Mouse (Mus musculus) left cerebral cortex, postnatal 4 days (tissue): ENCODE data around the gene Smad1. TPM values are rescaled to one million over a fixed set of nuclear protein-coding genes. Genes with fewer than 3 reads are reported as not detected.
A peak's percentile ranks its signal among the peaks of the same experiment; 100 is the strongest.

ENCODE experiments used
- DNase-seq: peaks from one replicate; pipeline ENCODE4 v3.0.0-alpha.2; 2022
- intact Hi-C: fragments of 180-260 bp; cut with DNase I; formaldehyde crosslinking; loops from one replicate; pipeline ENCODE4 v1.15.1; 2025
- total RNA-seq, 2 experiments: library from RNA; stranded (reverse); gene quantifications; 2 replicates each; pipeline ENCODE4 v1.2.3; 2021

Smad1 gene
- total RNA-seq, 2 experiments from 2014 or later: 56.5 to 60.8 TPM

DNA sequence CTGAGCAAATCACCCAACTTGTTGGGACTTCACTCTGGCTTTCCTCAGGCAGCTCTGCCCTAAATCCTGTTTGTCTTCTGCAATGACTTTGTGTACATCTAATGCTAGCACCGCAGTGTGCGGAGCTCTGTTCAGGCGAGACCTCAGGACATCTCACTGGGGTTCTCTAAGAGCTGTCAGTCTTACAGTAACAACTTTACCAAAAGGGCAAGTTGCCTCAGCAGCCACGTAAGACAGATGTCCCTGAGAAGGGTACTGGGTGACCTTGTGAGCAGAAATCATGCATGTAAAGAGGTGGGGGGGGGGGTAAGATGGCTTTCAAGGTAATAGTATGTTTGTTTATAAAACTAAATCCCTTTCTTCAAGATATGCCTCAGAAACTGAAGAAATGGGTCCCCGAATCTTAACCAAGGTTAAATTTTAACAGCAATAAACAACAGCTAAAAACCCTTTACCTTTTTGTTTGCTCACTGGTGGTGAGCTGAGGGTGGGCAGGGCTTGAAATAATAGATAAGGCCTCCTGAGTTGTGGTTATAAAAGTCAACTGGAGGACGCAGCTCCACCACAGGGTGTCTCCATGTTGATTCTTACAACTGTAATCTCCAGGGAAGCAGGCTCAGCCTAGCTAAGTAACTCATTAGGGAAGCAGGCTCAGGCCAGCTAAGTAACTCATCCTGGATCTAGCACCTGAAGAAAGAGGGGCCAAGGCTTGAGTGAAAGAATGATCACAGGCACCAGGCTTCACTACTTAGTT is 38.4 kb downstream of the Smad1 start:
- intact Hi-C loops: no loop called here

DNA sequence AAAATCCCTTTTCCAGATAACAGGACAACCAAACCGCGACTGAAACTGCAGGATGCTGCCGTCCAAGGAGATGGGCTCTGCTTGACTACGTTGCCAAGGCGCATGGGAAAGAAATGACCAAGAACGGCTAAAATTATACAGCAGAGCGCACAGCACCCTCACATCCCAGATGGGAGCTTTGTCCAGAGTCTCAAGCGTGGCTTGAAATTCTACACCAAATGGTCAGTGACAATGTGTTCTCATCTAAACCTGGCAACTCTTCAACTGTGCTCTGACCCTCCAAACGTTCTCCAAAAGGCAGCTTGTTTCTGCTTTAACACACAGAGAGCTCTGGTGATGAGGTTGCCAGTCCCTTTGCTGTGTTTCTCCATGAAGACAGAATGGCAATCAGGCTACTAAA is 39.0 kb downstream of the Smad1 start:
- peak; percentile 37 for DNase-seq
- intact Hi-C loops: no loop called here

More for the DNA sequence above, 38.4 kb downstream of the Smad1 start:
- DNase-seq: no peak

DNA sequence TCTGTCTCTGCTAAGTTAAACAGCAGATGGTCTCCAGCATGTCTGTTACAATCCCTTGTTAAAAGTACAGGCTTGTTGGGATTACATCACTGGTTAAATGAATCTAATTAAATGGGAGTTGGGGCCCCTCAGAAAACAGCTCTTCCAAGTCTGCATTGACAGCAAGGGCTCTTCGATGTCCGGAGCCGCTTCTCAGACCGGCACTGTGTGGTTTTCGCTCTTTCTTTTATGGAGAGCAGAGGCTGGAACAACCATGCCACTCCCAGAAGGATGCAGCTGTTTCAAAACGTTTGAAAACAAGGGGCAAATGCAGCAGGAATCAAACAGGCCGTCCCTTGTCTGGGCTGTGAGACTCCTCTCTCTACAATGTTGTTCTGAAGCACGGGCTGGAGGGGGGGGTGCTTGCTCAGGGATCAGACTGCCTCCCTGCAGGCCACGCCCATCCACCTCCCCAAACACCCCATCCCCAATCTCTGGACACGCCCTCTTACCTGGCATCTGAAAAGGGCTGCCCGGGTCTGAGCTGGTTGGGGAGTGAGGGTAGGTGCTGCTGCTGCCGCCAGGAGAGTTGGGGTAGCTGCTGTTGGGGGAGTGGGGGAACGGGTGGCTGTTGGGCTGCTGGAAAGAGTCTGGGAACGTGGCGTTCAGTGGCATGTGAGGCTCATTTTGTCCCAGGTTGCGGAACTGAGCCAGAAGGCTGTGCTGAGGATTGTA is 43.4 kb downstream of the Smad1 start:
- DNase-seq: no peak
- intact Hi-C loops: loop anchor here (5.0 kb wide), 1 partner anchor 1139 kb away; no protein-coding TSS in a partner anchor

DNA sequence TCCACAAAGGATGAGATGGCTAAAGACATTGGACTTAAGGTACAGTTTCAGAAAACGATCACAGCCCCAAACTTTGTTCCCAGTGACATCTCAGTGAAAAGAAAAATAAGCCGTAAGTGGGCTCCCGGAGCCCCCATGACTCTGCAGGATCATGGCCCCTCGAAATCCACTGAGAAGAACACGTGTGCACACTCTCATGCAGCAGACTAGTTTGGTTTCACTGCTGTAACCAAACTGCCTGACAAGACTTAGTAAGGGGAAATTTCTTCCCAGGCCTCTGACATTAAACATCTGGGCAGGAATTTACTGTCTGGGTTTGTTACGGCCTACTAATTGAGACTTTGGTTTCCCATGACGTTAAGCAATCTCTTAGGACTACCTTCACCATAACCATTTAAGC is 45.3 kb downstream of the Smad1 start:
- intact Hi-C loops: loop anchor here (5.0 kb wide), 1 partner anchor 43 kb away; the partner anchor contains the start of gene Smad1

DNA sequence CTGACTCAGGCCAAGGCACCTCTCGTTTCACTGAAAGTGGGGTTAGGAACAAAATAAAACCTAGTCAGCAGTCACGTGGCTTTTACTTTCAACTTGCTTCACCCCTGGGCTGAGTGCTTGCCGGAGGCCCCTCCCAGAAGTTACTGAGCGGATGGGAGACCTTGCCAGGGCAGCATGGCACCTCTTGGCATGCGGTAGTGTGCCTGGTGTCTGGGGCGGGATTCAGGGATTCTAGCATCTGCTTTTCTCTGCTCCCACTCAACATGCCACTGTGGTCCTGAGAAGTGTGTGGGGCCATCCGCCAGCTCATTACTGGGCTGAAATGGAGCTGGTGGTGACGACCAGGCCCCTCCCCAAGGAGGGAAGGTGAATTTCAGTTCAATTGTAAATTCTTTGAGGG is 47.4 kb downstream of the Smad1 start:
- intact Hi-C loops: loop anchor here (5.0 kb wide), 1 partner anchor 45 kb away; the partner anchor contains the start of gene Smad1
- peak; percentile 61 for DNase-seq

More for the DNA sequence above, 45.3 kb downstream of the Smad1 start:
- no peak for DNase-seq

DNA sequence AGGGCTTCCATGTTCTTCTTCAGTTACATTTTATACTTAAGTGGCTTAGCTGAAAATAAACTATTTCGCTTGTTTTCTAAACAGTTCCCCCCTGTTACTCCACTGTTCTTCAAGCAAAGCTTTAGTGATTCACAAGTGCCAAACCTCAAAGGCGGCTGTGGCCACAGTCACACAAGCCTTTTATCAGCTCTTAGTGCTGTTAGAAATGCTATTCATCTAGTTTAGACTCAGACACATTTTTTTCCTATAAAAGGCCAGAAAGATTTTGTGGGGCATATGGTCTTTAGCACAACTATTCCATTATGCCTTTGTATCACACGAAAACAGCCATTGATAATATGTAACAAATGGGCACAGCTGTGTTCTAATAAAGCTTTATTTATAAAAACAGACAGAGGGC is 48.5 kb downstream of the Smad1 start:
- no peak for DNase-seq
- intact Hi-C loops: loop anchor here (5.0 kb wide), 1 partner anchor 46 kb away; the partner anchor contains the start of gene Smad1

DNA sequence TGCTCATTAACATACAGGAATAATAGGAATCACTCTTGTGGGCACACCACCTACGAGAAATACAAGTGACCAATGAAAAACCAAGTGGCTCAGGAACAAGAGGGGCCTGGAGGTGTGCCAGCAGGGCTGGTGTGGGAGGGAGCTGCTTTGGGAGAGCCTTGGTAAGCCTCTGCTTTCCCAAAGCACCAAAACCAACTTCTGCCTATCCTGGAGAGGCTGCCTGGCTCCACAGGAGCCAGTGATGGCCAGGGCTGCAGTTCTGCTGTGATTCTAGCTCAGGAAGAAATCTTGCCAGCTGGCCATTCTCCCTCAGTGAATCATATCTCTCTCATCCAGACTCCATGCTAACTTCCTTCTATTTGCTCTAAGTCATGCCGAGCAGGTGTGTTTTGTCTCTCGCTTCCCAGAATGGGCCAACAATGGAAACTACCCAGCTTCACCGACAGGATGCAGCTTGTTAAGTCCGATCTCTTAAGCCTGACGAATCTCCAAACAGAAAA is 49.2 kb downstream of the Smad1 start:
- peak; percentile 89 for DNase-seq
- intact Hi-C loops: loop anchor here (5.0 kb wide), 1 partner anchor 47 kb away; the partner anchor contains the start of gene Smad1

DNA sequence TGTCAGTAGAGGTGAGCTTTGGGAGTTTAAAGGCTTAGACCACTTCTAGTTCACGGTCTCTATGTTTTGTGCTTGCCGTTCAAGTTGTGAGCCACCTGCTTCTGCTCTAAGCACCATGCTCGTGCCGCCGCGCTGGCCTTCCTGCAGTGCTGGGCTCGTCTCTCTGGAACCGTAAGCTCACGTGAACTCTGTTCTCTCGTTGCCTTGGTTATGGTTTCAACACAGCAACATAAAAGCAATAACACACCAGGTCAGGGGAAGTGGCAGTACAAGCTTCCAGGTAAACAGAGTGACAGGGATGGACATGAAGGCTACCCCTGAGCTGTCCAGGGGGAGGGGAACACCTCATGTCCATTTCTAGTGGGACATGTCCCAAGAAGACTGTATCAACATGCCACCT is 52.9 kb downstream of the Smad1 start:
- intact Hi-C loops: no loop called here
- no peak for DNase-seq

DNA sequence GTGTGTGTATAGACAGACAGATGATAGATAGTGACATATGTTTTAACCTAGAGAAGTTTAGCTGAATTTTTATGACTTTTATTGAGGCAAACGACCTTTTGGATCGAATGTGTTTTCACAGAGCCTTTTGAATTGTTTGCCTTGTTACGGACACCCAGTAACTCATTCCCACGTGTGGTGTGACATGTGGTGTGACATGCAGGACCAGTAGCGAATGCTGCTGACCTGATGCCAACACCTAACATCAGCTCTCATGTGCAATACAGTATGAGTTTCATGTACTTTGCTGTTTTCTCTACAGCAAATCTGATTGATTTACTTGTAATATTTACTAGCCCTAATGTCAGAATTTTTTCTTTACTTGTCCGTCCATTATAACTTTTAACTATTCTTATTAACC is 53.5 kb downstream of the Smad1 start:
- intact Hi-C loops: no loop called here
- no peak for DNase-seq

DNA sequence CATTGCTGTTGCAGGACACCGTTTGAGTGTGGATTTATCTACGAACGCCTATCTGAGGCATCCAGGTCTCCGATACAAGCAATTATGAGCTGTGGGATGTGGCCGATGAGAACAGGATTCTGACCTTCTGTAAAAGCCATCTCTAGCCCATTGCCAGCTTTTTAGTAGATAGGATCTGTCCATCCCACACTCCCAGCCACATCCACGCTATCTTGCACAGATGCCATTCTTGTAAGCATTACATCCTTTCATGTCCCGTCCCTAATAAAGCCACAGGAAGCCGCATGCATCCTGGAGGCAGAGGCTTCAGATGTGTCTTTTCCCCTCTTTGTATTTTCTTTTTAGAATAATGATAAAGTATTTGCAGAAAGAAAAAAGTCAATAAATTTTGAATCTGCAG is 58.1 kb downstream of the Smad1 start:
- no peak for DNase-seq
- intact Hi-C loops: no loop called here

DNA sequence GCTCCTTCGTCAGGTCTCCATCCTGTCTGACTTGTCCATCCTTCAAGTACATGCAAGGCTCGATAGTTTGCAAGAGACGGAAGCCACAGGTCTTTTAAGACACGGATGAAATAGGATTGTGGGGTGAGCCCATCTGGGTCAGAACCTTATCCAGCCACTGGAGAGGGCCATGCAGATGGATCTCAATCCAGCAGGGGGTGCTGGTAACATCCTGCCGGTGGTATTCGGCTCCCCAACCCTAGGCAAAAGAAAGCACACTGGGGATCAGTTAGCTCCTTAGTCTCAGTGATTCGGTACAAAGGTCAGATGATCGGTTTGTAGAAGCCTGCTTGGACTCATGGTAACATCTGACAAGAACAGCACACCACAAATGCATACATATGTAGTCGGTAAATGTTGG is 59.8 kb downstream of the Smad1 start:
- intact Hi-C loops: no loop called here

DNA sequence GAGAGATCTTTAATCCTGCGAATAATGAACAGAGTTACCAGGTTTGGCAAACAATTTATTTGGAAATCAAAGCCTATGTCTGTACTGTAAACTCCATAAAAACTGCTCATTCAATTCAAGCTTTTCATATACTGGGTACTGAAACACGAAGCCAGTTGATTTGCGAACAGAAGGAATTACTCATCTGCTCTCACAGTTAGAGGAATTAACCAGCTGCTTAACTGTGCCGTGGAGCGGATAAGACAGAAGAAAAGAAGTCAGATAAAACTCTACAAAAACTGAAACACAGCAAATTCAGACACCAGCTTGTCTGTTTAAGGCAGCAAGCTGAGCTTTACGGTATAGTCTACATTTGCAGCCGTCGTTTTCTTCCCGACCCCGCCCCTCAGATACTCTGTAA is 60.7 kb downstream of the Smad1 start:
- intact Hi-C loops: no loop called here
- no peak for DNase-seq

More for the DNA sequence above, 59.8 kb downstream of the Smad1 start:
- DNase-seq: peak; percentile 36

DNA sequence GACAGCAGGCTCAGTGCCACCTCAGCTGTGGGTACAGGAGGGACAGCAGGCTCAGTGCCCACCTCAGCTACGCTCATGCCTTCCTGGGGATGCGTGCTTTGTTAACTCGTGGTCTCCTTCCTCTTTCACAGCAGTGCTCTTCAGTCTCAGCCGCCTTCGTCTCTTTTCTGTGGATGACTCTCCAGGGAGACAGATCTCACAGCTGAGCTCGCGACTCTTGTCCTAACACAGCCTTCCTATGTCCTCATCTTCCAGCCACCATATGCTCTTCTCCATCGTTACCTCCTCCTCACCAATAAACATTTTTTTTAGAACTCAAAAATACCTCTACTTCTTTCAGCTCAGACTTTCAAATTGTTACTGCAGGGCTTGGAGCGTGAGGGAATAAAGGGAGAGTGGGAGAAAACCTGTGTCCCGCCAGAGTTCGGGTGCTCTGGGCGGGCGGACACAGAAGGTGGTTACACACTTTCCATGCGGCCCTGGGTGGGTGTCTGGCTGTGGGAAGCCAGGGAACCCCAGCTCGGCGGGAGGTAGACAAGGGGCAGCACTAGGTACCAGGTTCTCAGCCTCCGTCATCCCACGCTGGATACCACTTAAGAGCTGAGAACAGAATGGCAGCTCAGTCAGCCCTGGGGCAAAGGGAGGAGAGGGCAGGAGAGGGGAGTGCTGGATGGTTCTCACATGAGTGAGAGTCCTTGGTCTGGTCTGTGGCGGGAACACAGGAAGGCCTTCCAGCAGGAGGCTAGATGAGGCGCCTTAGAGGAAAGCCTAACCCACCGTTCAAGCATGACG is 67.0 kb downstream of the Smad1 start:
- intact Hi-C loops: no loop called here
- no peak for DNase-seq

DNA sequence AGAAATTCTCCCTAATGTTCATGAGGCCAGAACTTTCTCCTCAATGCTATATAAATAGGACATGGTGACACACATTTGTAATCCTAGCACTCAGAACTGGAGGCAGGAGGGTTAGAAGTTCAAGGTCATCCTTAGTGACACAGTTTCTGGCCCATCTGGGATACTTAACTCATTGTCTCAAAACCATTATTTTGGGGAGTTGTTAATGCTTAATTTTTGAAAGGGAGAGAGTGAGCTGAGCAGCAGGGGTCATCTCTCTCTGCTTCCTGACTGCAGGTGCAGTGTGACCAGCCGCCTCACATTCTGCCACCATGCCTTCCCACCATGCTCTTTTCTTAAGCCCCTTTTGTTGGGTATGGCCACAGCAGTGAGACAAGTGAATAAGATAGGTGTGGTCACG is 67.7 kb downstream of the Smad1 start:
- DNase-seq: no peak
- intact Hi-C loops: no loop called here

DNA sequence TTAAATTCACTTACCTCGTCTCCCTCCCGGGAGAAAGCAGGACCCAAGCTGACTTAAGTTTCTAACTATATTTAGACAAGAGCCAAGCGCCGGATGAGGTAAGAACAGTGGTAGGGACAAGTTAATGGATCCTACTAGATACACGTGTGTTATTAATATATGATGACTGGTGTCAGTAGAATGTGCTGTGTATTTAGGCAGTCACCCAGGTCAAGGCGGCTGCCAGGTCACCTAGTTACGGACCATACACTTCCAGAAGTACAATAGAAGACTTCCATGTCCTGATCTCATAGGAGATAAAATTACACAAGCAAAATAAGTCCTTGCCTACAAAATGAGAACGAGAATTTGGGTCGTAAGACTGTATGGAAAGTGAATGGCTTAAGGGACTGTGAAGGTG is 68.3 kb downstream of the Smad1 start:
- intact Hi-C loops: no loop called here
- DNase-seq: no peak

DNA sequence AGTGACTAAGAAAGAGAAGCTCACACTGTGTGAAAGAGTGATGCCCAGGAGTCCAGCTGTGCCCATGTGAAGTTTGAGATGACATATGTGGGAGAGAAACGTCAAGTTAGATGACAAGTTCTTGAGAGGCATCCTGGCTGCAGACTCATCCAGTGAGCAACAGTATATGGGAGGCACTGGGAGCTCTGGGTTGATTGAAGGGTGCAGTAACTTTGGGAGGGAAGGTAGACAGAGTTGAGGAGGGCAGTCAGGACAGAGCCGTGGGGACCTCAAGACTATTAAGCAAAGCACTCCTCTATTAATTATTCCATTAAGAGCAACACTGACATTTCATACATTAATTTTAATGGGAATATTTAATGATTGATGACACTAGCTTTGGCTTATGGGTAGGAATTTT is 69.6 kb downstream of the Smad1 start:
- intact Hi-C loops: no loop called here

DNA sequence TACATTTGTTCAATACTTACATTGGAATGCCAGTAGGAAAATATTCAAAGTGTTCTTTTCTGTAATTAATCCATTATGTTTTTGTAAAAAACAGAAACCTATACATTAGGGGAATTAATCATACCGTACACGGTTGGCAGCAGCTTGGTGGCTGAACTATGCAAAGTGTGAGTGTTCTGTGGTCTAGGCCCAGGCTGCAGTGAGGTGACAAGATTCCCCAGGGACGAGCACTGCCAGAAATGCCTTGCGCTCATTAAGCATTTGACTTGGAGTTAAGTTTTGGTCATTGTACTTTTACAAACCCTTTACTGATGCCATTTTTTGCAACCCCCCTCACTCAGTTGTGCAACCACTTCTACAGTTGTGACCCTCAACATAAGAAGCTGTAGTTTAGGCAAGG is 70.1 kb downstream of the Smad1 start:
- intact Hi-C loops: no loop called here
- no peak for DNase-seq

More for the DNA sequence above, 69.6 kb downstream of the Smad1 start:
- DNase-seq: no peak

DNA sequence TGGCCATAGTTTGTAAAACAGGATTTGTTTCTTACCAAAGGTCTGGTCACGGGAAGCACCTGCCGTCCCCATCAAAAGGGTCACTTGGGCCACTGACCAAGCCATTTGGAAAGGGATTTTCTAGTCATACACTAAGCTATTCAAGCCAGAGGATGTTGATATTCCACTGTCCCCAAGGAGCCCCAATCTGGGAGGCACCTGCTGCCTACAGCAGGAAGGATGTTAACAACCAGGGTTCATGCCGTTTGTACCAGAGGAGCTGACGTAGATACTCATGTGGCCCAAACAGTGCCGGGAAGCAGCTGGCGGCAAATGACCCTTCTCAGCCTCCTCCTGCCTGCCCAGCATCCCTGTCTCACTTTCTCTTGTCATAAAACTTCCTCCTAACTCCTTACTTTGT is 73.8 kb downstream of the Smad1 start:
- intact Hi-C loops: no loop called here
- DNase-seq: no peak

DNA sequence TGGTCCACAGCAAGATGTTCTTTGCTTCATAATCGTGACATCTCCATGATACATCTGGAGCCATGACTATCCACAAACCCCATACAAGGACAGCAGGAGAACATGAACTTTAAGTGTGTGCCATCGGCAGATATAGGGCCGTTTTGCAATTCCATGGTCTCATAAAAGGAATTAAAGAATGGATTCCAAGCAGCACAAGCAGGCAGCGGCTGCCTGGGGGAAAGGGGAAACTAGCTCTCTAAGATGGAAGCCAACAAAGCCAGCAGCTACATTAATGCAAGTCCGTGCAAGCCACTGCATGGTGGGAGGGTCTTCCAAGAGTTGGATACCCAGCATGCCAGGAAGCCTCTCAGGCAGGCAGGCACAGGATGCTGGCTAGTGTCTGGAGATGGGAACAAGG is 74.4 kb downstream of the Smad1 start:
- intact Hi-C loops: no loop called here
- no peak for DNase-seq

DNA sequence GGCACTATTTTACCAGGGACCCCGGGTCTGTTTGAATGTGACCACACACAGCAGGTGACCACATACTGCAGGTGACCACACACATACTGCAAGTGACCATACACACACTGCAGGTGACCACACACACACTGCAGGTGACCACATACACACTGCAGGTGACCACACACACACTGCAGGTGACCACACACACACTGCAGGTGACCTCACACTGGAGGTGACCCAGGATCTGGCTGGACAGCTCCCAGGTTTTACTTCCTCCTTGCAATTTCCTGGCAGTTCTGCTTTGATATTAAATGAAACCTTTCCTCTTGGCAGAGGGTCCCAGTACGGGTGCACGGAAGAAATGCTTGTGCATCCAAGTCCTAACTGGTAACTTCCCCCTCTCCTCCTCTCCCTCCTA is 75.3 kb downstream of the Smad1 start:
- DNase-seq: no peak
- intact Hi-C loops: no loop called here

DNA sequence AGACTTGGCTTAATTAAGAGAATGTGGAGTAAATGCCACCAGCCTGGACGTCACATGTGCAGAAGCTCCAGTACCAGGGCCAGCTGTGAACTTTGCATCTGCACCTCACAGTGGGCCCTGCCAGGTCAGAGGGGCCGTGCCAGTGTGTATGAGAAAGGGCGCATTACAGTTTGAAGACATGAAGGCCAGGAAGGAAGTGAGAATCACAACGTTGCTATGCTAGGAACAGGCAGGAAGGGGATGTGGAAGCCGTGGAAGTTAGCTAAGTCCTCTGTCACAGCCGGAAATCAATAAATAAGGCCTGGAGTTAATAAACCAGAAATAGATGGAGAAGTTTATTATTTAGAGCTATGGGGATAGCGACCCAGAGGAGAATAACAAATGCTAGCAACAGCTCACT is 76.2 kb downstream of the Smad1 start:
- intact Hi-C loops: no loop called here
- DNase-seq: no peak
